Mouse (Mus musculus) intestine, embryonic 16.5 days (tissue): ENCODE data around the gene 9130019O22Rik. TPM values are rescaled to one million over a fixed set of nuclear protein-coding genes. Genes with fewer than 3 reads are reported as not detected.
"Not testable (repeated sequence)": the region's sequence is repeated elsewhere in the genome, so short reads cannot be mapped to it uniquely, and the experiment has no call there.

ENCODE experiments used
- ATAC-seq: fragments of 200-750 bp; cut with Nextera tagmentation; 2 replicates; pipeline ENCODE4 v1.8.0; 2017; ENCODE audit warnings: moderate TSS enrichment, moderate library complexity
- H3K27ac ChIP-seq: fragments of 300-500 bp; sonication (generic); 2 replicates; pipeline ENCODE4 v1.5.1; 2014; ENCODE audit warnings: mild to moderate bottlenecking, low read length
- H3K27me3 ChIP-seq: fragments of 300-500 bp; sonication (generic); replicated peaks from 2 replicates; pipeline ENCODE4 v1.6.1; 2014; ENCODE audit warnings: low read length, control low read depth, mixed read lengths; ENCODE audit not compliant: control insufficient read depth, insufficient read depth
- H3K36me3 ChIP-seq: fragments of 300-500 bp; sonication (generic); 2 replicates; pipeline ENCODE4 v1.6.1; 2014; ENCODE audit warnings: low read length, control low read depth; ENCODE audit not compliant: control insufficient read depth, insufficient read depth
- H3K4me1 ChIP-seq: fragments of 300-500 bp; sonication (generic); 2 replicates; pipeline ENCODE4 v1.6.1; 2014; ENCODE audit warnings: low read length, control low read depth, mixed read lengths; ENCODE audit not compliant: control insufficient read depth, insufficient read depth
- H3K4me2 ChIP-seq: fragments of 300-500 bp; sonication (generic); 2 replicates; pipeline ENCODE4 v1.6.1; 2014; ENCODE audit warnings: low read depth, low read length, control low read depth
- H3K4me3 ChIP-seq: fragments of 300-500 bp; sonication (generic); 2 replicates; pipeline ENCODE4 v1.5.1; 2014; ENCODE audit warnings: mild to moderate bottlenecking, low read length
- H3K9ac ChIP-seq: fragments of 300-500 bp; sonication (generic); 2 replicates; pipeline ENCODE4 v1.6.1; 2014; ENCODE audit warnings: low read depth, low read length
- H3K9me3 ChIP-seq: fragments of 300-500 bp; sonication (generic); 2 replicates; pipeline ENCODE4 v1.6.1; 2016; ENCODE audit warnings: low read length, control low read depth; ENCODE audit not compliant: control insufficient read depth
- WGBS: fragments of 180-500 bp; shearing (Covaris S2); extraction: QIAGEN DNeasy Blood & Tissue Kit; methylation state at CpG from one replicate; pipeline ENCODE4 v1.1.7; 2014; 5-methylcytosine and 5-hydroxymethylcytosine counted together
- polyA plus RNA-seq: library from polyadenylated mRNA; unstranded; fragments of >200 nt; fragmentation: Nextera tagmentation; extraction: Ambion mirVana; gene quantifications from 2 replicates; pipeline ENCODE4 v1.2.1, GENCODE M21; 2015

9130019O22Rik gene
- polyA plus RNA-seq, 1 experiment from 2014 or later: 6.9 TPM

DNA sequence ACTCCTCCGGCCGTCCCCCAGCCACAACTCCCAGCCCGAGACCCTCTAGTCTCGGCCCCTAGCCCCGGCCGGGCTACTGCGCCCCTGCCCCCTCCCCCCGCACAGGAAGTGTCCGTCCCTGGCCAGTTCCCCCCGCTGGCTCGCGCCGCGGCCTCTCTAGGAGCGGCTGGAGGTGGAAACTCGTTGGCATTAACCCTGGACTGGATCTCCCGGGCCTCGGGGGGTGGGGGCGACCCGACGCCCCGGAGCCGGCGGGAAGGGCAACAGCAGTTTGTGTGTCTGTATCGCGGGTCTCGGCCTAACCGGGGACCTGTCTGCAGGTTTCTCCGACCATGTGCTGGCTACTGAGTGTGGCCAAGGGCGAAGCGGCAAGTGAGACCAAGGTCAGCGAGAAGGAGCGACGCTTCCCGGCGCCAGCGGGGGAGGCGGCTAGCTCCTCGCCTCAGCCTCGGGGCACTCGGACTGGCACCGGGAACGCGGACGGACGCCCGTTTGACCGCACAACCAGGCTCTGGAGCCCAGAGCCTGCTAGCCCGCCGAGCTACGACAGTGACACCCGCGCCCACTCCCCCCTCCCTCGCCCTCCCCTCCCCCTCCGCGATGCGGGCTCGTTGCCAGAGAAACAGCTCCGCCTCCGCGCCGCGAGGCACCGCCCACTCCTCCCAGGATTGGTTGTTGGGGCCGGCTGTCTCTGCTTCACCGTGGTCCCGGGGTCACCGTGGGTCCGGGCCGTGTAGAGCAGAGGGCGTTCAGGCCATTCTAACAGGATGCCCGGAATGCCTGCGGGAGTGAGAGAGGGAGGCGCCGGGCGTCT, 41.2 kb downstream of the 9130019O22Rik start, which contains the start of gene Zfp768:
Zfp768 (minus strand) TSS at position 78 of the 814 bp plus-strand sequence.
- under 1% methylated on average over 75 of the region's 76 CpGs for WGBS
- peak within 1 kb of the TSS; percentile 97 for H3K27ac ChIP-seq
- H3K4me2 ChIP-seq: peak within 1 kb of the TSS; percentile 84

DNA sequence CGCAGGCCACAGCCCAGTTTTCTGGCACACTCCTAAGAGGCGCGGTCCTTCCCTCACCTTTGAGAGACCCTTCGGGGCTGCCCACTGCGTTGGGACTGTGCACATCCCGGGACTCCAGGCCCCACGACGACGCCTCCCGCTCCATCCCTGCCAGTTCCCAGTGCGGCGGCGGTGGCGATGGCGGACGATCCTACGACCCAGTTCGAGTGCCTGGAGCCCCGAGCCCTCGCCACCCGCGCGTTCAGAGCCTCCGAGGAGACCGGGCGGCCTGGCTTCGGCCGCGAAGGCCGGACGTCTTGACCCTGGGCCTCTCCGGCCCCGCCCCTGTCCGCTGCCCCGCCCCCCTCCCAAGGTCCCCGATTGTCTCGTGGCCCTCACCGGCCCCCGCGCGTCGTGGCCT, 41.9 kb downstream of the 9130019O22Rik start:
- H3K27ac ChIP-seq: peak overlapping the region; percentile 97
- no peaks in the 10 kb centered on the region for H3K27me3 ChIP-seq
- peaks cover 25% of the 10 kb centered on the region for H3K4me1 ChIP-seq
- peak overlapping the region; percentile 97 for H3K9ac ChIP-seq
- ATAC-seq: peak; percentile 47
- no peaks in the 10 kb centered on the region for H3K9me3 ChIP-seq
- H3K36me3 ChIP-seq: peaks cover 12% of the 10 kb centered on the region
- WGBS: under 1% methylated on average over 42 of the region's 42 CpGs
- peak overlapping the region; percentile 84 for H3K4me2 ChIP-seq
- H3K4me3 ChIP-seq: peak overlapping the region; percentile 92

More for the DNA sequence above, 41.2 kb downstream of the 9130019O22Rik start, which contains the start of gene Zfp768:
- no peaks in the 10 kb centered on the region for H3K9me3 ChIP-seq
- H3K27me3 ChIP-seq: no peaks in the 10 kb centered on the region
- peak; percentile 87 for ATAC-seq
- peaks cover 12% of the 10 kb centered on the region for H3K36me3 ChIP-seq
- H3K9ac ChIP-seq: peak within 1 kb of the TSS; percentile 97
- H3K4me3 ChIP-seq: peak within 1 kb of the TSS; percentile 92
- H3K4me1 ChIP-seq: peaks cover 25% of the 10 kb centered on the region

DNA sequence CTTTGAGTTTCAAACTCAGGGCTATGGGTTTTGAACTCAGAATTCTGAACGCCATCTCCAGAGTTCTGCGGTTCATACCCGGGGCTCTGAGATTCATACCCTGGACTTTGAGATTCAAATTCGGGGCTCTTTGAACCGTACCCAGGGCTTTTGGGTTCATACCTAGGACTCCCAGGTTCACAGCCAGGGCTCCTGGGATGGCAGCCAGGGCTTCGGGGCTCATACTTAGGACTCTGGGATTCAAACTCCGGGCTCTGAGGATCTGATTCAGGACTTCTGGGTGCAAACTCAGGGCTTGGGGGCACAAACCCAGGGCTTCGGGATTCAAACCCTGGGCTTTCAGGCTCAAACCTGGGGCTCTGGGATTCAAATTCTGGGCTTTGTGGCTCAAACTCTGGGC, 42.6 kb downstream of the 9130019O22Rik start:
- peak overlapping the region; percentile 97 for H3K9ac ChIP-seq
- peaks cover 25% of the 10 kb centered on the region for H3K4me1 ChIP-seq
- no peaks in the 10 kb centered on the region for H3K9me3 ChIP-seq
- H3K27me3 ChIP-seq: no peaks in the 10 kb centered on the region
- no peak overlapping the region for H3K27ac ChIP-seq
- H3K4me3 ChIP-seq: peak overlapping the region; percentile 92
- WGBS: 88% methylated on average over 8 of the region's 8 CpGs
- ATAC-seq: no peak
- H3K4me2 ChIP-seq: peak overlapping the region; percentile 84
- peaks cover 12% of the 10 kb centered on the region for H3K36me3 ChIP-seq

DNA sequence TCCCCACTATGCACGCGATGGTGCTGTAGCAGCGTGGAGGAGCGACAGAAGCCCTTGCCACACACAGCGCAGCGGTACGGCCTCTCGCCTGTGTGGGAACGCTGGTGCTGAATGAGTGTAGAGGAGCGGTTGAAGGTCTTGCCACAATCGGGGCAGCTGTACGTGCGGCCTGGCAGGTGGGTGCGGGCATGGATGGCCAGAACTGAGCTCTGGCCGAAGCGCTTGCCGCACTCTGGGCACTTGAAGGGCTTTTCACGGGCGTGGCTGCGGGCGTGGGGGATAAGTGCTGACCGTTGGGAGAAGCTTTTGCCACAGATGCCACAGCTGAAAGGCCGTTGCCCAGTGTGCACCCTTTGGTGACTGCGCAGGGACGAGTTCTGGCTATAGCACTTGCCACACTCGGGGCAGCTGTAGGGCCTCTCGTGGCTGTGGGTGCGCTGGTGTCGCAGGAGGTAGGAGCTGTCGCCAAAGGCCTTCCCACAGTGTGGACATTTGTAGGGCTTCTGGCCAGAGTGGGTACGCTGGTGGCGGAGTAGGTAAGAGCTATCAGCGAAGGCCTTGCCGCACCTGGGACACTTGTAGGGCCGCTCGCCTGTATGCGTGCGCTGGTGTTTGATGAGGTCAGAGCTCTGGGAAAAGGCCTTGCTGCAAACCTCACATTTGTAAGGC, 43.5 kb downstream of the 9130019O22Rik start:
- Histone ChIP-seq H3K4me2 (0 out of 2 replicates have a peak overlapping the region, but pooled peaks have one; percentile 23), H3K4me1 (peaks cover 25% of the 10 kb centered on the region), H3K27ac (peak overlapping the region; percentile 73), H3K36me3 (peaks cover 12% of the 10 kb centered on the region), H3K9me3 (no peaks in the 10 kb centered on the region), H3K9ac (peak overlapping the region; percentile 97; the same call in 1 of the 2 replicates), H3K27me3 (no peaks in the 10 kb centered on the region), H3K4me3 (no peak overlapping the region)
- 90% methylated on average over 38 of the region's 38 CpGs for WGBS
- no peak for ATAC-seq

DNA sequence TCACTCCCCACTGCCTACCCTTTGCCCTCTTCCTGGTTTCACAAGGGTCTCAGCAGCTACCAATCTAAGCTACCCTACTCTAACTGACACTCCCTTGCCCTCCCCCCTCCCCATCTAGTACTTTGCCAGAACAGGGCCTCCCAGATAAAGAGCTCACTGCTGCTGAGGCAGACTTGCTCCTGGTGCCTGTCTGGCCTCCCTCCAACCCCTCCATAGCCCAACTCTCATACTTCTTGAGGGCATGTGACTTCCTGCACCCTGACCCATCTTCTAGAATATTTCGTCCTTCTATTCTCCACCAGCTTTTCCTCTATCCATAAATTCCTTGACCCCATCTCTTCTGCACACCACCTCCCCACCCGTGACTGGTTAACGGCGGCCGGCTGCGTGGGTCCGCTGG, 44.1 kb downstream of the 9130019O22Rik start:
- 92% methylated on average over 7 of the region's 7 CpGs for WGBS
- H3K9ac ChIP-seq: no peak overlapping the region

DNA sequence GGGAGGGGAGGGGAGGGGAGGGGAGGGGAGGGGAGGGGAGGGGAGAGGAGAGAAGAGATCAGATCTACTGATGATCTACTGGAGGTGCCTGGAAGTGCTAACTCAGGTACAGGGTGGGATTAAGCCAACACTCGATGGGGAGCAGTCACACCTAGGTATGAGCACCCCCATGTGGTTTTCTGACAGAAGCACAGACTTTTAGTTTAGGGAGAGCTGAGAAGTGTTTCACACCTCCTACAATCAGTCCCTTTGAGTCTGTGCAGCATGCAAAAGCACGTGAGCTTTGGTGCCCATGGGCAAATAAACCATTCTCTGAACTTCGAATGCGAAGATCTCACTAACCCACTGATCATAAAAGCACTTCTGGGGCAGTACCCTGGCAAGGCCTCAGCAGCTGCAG, 44.6 kb downstream of the 9130019O22Rik start:
- no peaks in the 10 kb centered on the region for H3K27me3 ChIP-seq
- 48% methylated on average over 4 of the region's 4 CpGs for WGBS
- H3K4me1 ChIP-seq: peaks cover 25% of the 10 kb centered on the region
- H3K4me2 ChIP-seq: no peak overlapping the region
- H3K9ac ChIP-seq: no peak overlapping the region
- H3K4me3 ChIP-seq: no peak overlapping the region
- H3K27ac ChIP-seq: peak overlapping the region; percentile 73
- no peaks in the 10 kb centered on the region for H3K9me3 ChIP-seq
- ATAC-seq: no peak
- peaks cover 12% of the 10 kb centered on the region for H3K36me3 ChIP-seq

More for the DNA sequence above, 44.1 kb downstream of the 9130019O22Rik start:
- no peaks in the 10 kb centered on the region for H3K27me3 ChIP-seq
- peaks cover 25% of the 10 kb centered on the region for H3K4me1 ChIP-seq
- H3K36me3 ChIP-seq: peaks cover 12% of the 10 kb centered on the region
- no peak overlapping the region for H3K4me3 ChIP-seq
- H3K9me3 ChIP-seq: no peaks in the 10 kb centered on the region
- peak overlapping the region; percentile 73 for H3K27ac ChIP-seq
- no peak for ATAC-seq
- 0 out of 2 replicates have a peak overlapping the region, but pooled peaks have one; percentile 23 for H3K4me2 ChIP-seq

DNA sequence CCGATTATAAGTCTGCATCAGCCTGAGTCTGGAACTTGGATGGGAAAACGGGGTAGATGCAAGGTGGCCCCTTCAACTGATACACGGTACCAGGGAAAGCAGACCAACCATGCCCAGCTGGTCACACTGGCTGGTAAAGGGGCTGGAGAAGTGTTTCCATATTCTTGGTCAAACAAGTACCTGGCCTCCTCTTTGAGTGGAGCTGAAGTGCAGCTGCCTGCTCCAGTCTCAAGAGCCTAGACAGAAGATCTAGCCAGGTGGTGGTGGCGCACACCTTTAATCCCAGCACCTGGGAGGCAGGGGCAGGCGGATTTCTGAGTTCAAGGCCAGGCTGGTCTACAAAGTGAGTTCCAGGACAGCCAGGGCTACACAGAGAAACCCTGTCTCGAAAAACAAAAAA, 45.1 kb downstream of the 9130019O22Rik start:
- H3K4me2 ChIP-seq, ATAC-seq, H3K27ac ChIP-seq, H3K9ac ChIP-seq, H3K27me3 ChIP-seq, H3K9me3 ChIP-seq, H3K4me3 ChIP-seq: not testable (repeated sequence)
- peaks cover 12% of the 10 kb centered on the region for H3K36me3 ChIP-seq
- WGBS: 88% methylated on average over 6 of the region's 6 CpGs
- peaks cover 21% of the 10 kb centered on the region for H3K4me1 ChIP-seq

DNA sequence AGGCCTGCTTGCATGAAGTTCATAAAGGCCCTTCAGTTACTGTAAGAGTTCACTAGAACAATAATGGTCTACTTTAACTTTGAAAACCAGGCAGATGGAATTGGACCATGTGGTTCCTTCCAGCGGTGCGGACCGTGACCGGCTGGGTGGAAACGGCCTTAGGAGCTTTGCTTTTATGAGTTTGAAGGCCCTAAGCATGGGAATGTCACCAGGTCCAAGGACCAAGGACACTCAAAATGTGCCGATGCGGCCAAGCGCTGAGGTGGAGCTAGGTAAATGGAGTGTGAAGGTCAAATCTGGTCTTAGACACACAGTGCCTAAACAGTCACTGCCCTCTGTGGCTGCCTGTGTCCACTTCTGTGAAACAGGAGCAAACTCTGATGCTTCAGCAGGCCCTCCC, 45.6 kb downstream of the 9130019O22Rik start:
- Histone ChIP-seq H3K36me3 (peaks cover 12% of the 10 kb centered on the region), H3K9me3 (no peaks in the 10 kb centered on the region), H3K9ac (no peak overlapping the region), H3K4me2 (no peak overlapping the region), H3K4me1 (peaks cover 19% of the 10 kb centered on the region), H3K27ac (peak overlapping the region; percentile 23; the same call in 1 of the 2 replicates), H3K4me3 (no peak overlapping the region), H3K27me3 (no peaks in the 10 kb centered on the region)
- ATAC-seq: no peak
- WGBS: 90% methylated on average over 8 of the region's 8 CpGs

DNA sequence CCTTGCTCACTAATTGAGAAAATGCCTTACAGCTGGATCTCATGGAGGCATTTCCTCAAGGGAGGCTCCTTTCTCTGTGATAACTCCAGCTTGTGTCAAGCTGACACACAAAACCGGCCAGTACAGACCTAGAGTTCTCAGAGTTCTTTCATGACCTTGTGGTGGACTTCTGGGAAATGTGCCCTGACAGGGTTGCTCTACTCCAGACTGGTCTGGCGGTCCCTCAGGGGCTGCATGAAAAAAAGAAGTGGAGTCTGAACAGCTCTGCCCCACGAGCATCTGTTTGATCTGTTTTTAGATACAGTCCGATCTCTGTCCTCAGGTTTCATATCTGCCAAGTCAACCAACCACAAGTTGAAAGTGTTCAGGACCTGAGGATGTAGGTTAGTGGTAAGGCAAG, 49.3 kb downstream of the 9130019O22Rik start:
- H3K27me3 ChIP-seq: no peaks in the 10 kb centered on the region
- no peak for ATAC-seq
- no peak overlapping the region for H3K4me2 ChIP-seq
- no peaks in the 10 kb centered on the region; the same call in 1 of the 2 replicates for H3K36me3 ChIP-seq
- H3K4me3 ChIP-seq: no peak overlapping the region
- H3K27ac ChIP-seq: no peak overlapping the region
- no peaks in the 10 kb centered on the region for H3K9me3 ChIP-seq
- no peaks in the 10 kb centered on the region for H3K4me1 ChIP-seq
- 74% methylated on average over 4 of the region's 4 CpGs for WGBS
- H3K9ac ChIP-seq: no peak overlapping the region
